Mouse (Mus musculus): ENCODE data around the gene Commd7. TPM values are rescaled to one million over a fixed set of nuclear protein-coding genes. Genes with fewer than 3 reads are reported as not detected.

Commd7 gene
- polyA plus RNA-seq, 1 experiment from 2014 or later = 68.9 TPM

- no peak overlapping the region for H3K4me2 ChIP-seq (ENCODE audit: low read depth)
- ATAC-seq (ENCODE audit: insufficient read depth, low FRiP score, low TSS enrichment) = no peak
- no peaks in the 10 kb centered on the region for H3K9me3 ChIP-seq (ENCODE audit: control insufficient read depth, low read length)
- H3K9ac ChIP-seq (ENCODE audit: low read length) = no peak overlapping the region
- 94% methylated on average over 1 of the region's 1 CpGs for WGBS
- H3K27me3 ChIP-seq (ENCODE audit: control insufficient read depth, insufficient read depth, low read length) = no peaks in the 10 kb centered on the region
- H3K36me3 ChIP-seq (ENCODE audit: control insufficient read depth, insufficient read depth, low read length) = no peaks in the 10 kb centered on the region
- peaks cover 7% of the 10 kb centered on the region; the same call in 1 of the 2 replicates for H3K4me1 ChIP-seq (ENCODE audit: control insufficient read depth, insufficient read depth, low read length)
- no peak for DNase-seq (ENCODE audit: low spot score)
- H3K4me3 ChIP-seq (ENCODE audit: low read depth, low read length) = no peak overlapping the region
- H3K27ac ChIP-seq (ENCODE audit: low read depth, low read length) = no peak overlapping the region
Observed at GRCm38 (mm10) chr2:153611743-153612142, 20.8 kb downstream of the Commd7 start.

GRCm38 (mm10) chr2:153611241-153611630, 21.3 kb downstream of the Commd7 start:
- Histone ChIP-seq H3K9ac (ENCODE audit: low read length) (peak overlapping the region; percentile 52), H3K4me3 (ENCODE audit: low read depth, low read length) (no peak overlapping the region), H3K4me2 (ENCODE audit: low read depth) (no peak overlapping the region), H3K27ac (ENCODE audit: low read depth, low read length) (peak overlapping the region; percentile 68), H3K36me3 (ENCODE audit: control insufficient read depth, insufficient read depth, low read length) (no peaks in the 10 kb centered on the region), H3K4me1 (ENCODE audit: control insufficient read depth, insufficient read depth, low read length) (peaks cover 7% of the 10 kb centered on the region; the same call in 1 of the 2 replicates), H3K27me3 (ENCODE audit: control insufficient read depth, insufficient read depth, low read length) (no peaks in the 10 kb centered on the region), H3K9me3 (ENCODE audit: control insufficient read depth, low read length) (no peaks in the 10 kb centered on the region)
- 67% methylated on average over 7 of the region's 7 CpGs for WGBS
- ATAC-seq (ENCODE audit: insufficient read depth, low FRiP score, low TSS enrichment) (no peak), DNase-seq (ENCODE audit: low spot score) (peak; percentile 20)

DNA sequence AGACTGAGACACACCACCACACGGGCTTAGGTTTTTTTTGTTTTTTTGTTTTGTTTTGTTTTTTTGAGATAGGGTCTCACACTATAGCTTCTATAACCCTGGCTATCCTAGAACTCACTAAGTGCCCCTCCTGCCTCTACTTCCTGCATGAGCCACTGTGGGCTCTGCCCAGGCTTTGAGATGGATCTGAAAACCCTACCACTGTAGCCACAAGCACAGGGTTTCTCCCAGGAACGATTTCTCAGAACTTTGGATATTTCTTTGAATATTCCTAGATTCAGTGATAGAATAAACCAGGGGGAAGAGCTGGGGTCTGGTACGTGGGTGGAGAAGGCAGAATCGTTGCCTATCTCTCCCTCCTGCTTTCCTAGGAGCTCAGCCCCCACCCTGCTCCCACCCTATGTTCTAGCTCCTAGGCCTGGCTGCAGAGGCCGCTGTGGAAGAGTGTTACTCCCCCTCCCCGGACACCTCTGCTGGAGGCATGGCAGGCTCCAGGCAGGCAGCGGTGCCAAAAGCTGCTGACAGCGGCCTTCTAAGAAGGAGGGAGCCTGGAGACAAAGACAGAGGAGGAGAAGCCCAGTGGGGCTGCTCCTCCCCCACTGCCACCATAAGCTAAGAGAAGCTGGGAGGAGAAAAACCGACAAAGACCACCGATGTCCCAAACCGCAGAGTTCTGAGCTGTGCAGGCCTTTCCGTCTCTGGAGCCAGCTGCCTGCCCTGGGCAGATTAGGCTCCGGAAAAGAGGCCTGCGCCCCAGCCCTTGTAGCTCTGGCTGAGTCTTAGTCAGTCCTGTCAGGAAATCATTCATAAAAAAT, 21.9 kb downstream of the Commd7 start:
- Histone ChIP-seq H3K27ac (ENCODE audit: low read depth, low read length) (peak overlapping the region; percentile 68), H3K36me3 (ENCODE audit: control insufficient read depth, insufficient read depth, low read length) (no peaks in the 10 kb centered on the region), H3K4me1 (ENCODE audit: control insufficient read depth, insufficient read depth, low read length) (peaks cover 7% of the 10 kb centered on the region; the same call in 1 of the 2 replicates), H3K9ac (ENCODE audit: low read length) (peak overlapping the region; percentile 52), H3K27me3 (ENCODE audit: control insufficient read depth, insufficient read depth, low read length) (no peaks in the 10 kb centered on the region), H3K4me2 (ENCODE audit: low read depth) (no peak overlapping the region), H3K9me3 (ENCODE audit: control insufficient read depth, low read length) (no peaks in the 10 kb centered on the region), H3K4me3 (ENCODE audit: low read depth, low read length) (no peak overlapping the region)
- ATAC-seq (ENCODE audit: insufficient read depth, low FRiP score, low TSS enrichment) = peak; percentile 22; the same call in 1 of the 2 replicates
- DNase-seq (ENCODE audit: low spot score) = peak; percentile 46
- WGBS = 17% methylated on average over 14 of the region's 14 CpGs

DNA sequence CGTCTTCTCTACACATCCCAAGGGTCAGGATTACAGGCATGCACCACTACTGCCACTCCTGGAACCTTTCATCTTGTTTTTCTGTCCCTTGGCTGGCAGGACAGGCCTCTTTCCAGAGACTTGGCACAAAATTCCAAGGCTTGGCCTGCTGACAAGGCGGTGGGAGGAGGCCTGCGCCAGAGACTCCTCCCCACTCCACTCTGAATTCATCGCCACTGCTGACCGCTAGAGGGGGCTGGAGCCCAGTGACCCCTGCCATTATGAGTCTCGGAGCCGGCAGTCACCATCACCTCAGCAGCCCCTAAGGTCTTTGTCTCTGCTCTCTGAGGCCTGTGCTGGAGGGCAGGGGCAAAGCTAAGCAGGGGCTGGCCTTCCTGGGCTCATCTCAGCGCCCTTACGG, 23.0 kb downstream of the Commd7 start:
- Histone ChIP-seq H3K9me3 (ENCODE audit: control insufficient read depth, low read length) (no peaks in the 10 kb centered on the region), H3K36me3 (ENCODE audit: control insufficient read depth, insufficient read depth, low read length) (no peaks in the 10 kb centered on the region), H3K4me3 (ENCODE audit: low read depth, low read length) (no peak overlapping the region), H3K4me2 (ENCODE audit: low read depth) (no peak overlapping the region), H3K4me1 (ENCODE audit: control insufficient read depth, insufficient read depth, low read length) (peaks cover 7% of the 10 kb centered on the region; the same call in 1 of the 2 replicates), H3K9ac (ENCODE audit: low read length) (peak overlapping the region; percentile 14), H3K27ac (ENCODE audit: low read depth, low read length) (no peak overlapping the region), H3K27me3 (ENCODE audit: control insufficient read depth, insufficient read depth, low read length) (no peaks in the 10 kb centered on the region)
- DNase-seq (ENCODE audit: low spot score) (peak; percentile 87), ATAC-seq (ENCODE audit: insufficient read depth, low FRiP score, low TSS enrichment) (peak; percentile 61; the same call in 1 of the 2 replicates)
- WGBS = 9% methylated on average over 9 of the region's 9 CpGs

- no peak overlapping the region for H3K27ac ChIP-seq (ENCODE audit: low read depth, low read length)
- no peak overlapping the region for H3K4me2 ChIP-seq (ENCODE audit: low read depth)
- no peaks in the 10 kb centered on the region for H3K36me3 ChIP-seq (ENCODE audit: control insufficient read depth, insufficient read depth, low read length)
- H3K9ac ChIP-seq (ENCODE audit: low read length) = no peak overlapping the region
- ATAC-seq (ENCODE audit: insufficient read depth, low FRiP score, low TSS enrichment) (no peak), DNase-seq (ENCODE audit: low spot score) (no peak)
- H3K9me3 ChIP-seq (ENCODE audit: control insufficient read depth, low read length) = no peaks in the 10 kb centered on the region
- peaks cover 7% of the 10 kb centered on the region; the same call in 1 of the 2 replicates for H3K4me1 ChIP-seq (ENCODE audit: control insufficient read depth, insufficient read depth, low read length)
- H3K4me3 ChIP-seq (ENCODE audit: low read depth, low read length) = no peak overlapping the region
- H3K27me3 ChIP-seq (ENCODE audit: control insufficient read depth, insufficient read depth, low read length) = no peaks in the 10 kb centered on the region
- WGBS = 67% methylated on average over 8 of the region's 8 CpGs
Observed at GRCm38 (mm10) chr2:153609058-153609457, 23.5 kb downstream of the Commd7 start.

- Histone ChIP-seq H3K9me3 (ENCODE audit: control insufficient read depth, low read length) (no peaks in the 10 kb centered on the region), H3K27ac (ENCODE audit: low read depth, low read length) (no peak overlapping the region), H3K4me1 (ENCODE audit: control insufficient read depth, insufficient read depth, low read length) (peaks cover 7% of the 10 kb centered on the region; the same call in 1 of the 2 replicates), H3K4me3 (ENCODE audit: low read depth, low read length) (no peak overlapping the region), H3K4me2 (ENCODE audit: low read depth) (no peak overlapping the region), H3K36me3 (ENCODE audit: control insufficient read depth, insufficient read depth, low read length) (no peaks in the 10 kb centered on the region), H3K9ac (ENCODE audit: low read length) (no peak overlapping the region), H3K27me3 (ENCODE audit: control insufficient read depth, insufficient read depth, low read length) (no peaks in the 10 kb centered on the region)
- DNase-seq (ENCODE audit: low spot score) = no peak
- WGBS = 85% methylated on average over 13 of the region's 13 CpGs
- ATAC-seq (ENCODE audit: insufficient read depth, low FRiP score, low TSS enrichment) = no peak
Observed at GRCm38 (mm10) chr2:153607870-153608515, 24.6 kb downstream of the Commd7 start.

DNA sequence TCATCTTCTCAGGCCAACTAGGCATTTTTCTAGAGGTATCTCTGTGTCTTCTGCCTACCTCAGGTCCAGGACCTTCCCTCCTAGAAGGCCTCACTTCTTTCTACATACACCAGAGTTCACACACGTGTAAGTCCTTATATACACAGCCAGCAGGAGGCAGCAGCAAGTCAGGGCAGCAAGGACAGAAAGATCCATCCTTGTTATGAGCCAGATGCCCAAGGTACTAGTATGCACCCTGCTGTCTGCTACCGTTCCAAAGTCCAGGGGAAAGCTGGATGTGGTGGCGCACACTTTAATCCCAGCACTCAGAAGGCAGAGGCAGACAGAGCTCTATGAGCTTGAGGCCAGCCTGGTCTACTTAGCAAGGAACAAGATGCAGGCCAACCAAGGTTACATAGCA, 26.2 kb downstream of the Commd7 start:
- 80% methylated on average over 3 of the region's 3 CpGs for WGBS
- DNase-seq (ENCODE audit: low spot score) (no peak), ATAC-seq (ENCODE audit: insufficient read depth, low FRiP score, low TSS enrichment) (no peak)
- Histone ChIP-seq H3K27ac (ENCODE audit: low read depth, low read length) (no peak overlapping the region), H3K9me3 (ENCODE audit: control insufficient read depth, low read length) (no peaks in the 10 kb centered on the region), H3K27me3 (ENCODE audit: control insufficient read depth, insufficient read depth, low read length) (no peaks in the 10 kb centered on the region), H3K4me3 (ENCODE audit: low read depth, low read length) (no peak overlapping the region), H3K4me1 (ENCODE audit: control insufficient read depth, insufficient read depth, low read length) (peaks cover 7% of the 10 kb centered on the region; the same call in 1 of the 2 replicates), H3K9ac (ENCODE audit: low read length) (no peak overlapping the region), H3K4me2 (ENCODE audit: low read depth) (no peak overlapping the region), H3K36me3 (ENCODE audit: control insufficient read depth, insufficient read depth, low read length) (no peaks in the 10 kb centered on the region)

GRCm38 (mm10) chr2:153603724-153604123, 28.9 kb downstream of the Commd7 start:
- WGBS = 35% methylated on average over 4 of the region's 4 CpGs
- Histone ChIP-seq H3K4me1 (ENCODE audit: control insufficient read depth, insufficient read depth, low read length) (no peaks in the 10 kb centered on the region), H3K4me3 (ENCODE audit: low read depth, low read length) (no peak overlapping the region), H3K9me3 (ENCODE audit: control insufficient read depth, low read length) (no peaks in the 10 kb centered on the region), H3K27me3 (ENCODE audit: control insufficient read depth, insufficient read depth, low read length) (no peaks in the 10 kb centered on the region), H3K9ac (ENCODE audit: low read length) (no peak overlapping the region), H3K36me3 (ENCODE audit: control insufficient read depth, insufficient read depth, low read length) (no peaks in the 10 kb centered on the region), H3K4me2 (ENCODE audit: low read depth) (no peak overlapping the region), H3K27ac (ENCODE audit: low read depth, low read length) (no peak overlapping the region)
- ATAC-seq (ENCODE audit: insufficient read depth, low FRiP score, low TSS enrichment) (no peak), DNase-seq (ENCODE audit: low spot score) (no peak)
